Mouse (Mus musculus) stomach, postnatal 0 days (tissue): ENCODE data around the gene Spesp1.

Experiments
- CTCF ChIP-seq: IDR thresholded peaks from 2 replicates; pipeline ENCODE4 v1.5.1; 2016; ENCODE audit warnings: antibody characterized with exemption, low read depth, mild to moderate bottlenecking, moderate library complexity
- EP300 ChIP-seq: optimal IDR thresholded peaks from 2 replicates; pipeline ENCODE3; 2016; ENCODE audit warnings: antibody characterized with exemption

DNA sequence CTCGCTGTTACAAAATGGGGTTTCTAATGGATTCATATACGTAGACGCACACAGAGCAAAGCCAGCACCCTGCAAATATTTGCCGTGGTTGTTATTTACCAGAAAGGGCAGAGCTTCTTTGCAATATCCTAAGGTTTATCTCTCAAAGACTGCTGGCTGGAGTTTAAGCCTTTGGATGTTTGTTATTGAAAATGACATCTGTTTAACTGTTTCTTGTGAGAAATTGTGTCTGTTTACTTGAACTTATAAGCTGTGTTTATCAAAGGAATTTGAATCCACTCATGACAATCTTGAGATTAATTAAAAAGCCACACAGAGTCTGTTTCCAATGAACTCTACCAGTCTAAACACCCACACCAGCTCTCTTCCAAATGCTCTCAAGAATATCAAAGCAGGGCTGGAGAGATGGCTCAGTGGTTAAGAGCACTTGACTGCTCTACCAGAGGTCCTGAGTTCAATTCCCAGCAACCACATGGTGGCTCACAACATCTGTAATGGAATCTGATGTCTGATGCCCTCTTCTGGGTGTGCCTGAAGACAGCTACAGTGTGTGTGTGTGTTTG lies 35.5 kb downstream of the Spesp1 start:
- TF ChIP-seq CTCF (no peak), EP300 (no peak)
